Mouse (Mus musculus) heart, embryonic 14.5 days (tissue): Measurements from ENCODE around the gene Cys1. TPM values are rescaled to one million over a fixed set of nuclear protein-coding genes. Genes with fewer than 3 reads are reported as not detected.

ENCODE experiments used
- ATAC-seq: fragments of 200-750 bp; cut with Nextera tagmentation; 2 replicates; pipeline ENCODE4 v1.8.0; 2017; ENCODE audit warnings: low read depth, moderate TSS enrichment; ENCODE audit not compliant: insufficient number of reproducible peaks, insufficient read depth, low FRiP score
- H3K27ac ChIP-seq, 2 experiments: fragments of 200-500 bp in 1 of 2; fragments of 300-500 bp in 1 of 2; sonication (generic) in 1 of 2; replicated peaks in 1 of 2; 2 replicates each; pipeline ENCODE4 v1.5.1; 2012 to 2014; ENCODE audit warnings: low read depth in 2 of 2, low read length in 2 of 2, control low read depth in 1 of 2, mild to moderate bottlenecking in 1 of 2, mixed read lengths in 1 of 2; ENCODE audit not compliant: control insufficient read depth in 1 of 2, insufficient read depth in 1 of 2
- H3K27me3 ChIP-seq: fragments of 300-500 bp; sonication (generic); 2 replicates; pipeline ENCODE4 v1.6.1; 2014; ENCODE audit warnings: mild to moderate bottlenecking, low read length, control low read depth; ENCODE audit not compliant: control insufficient read depth, insufficient read depth
- H3K36me3 ChIP-seq: fragments of 300-500 bp; sonication (generic); 2 replicates; pipeline ENCODE4 v1.6.1; 2014; ENCODE audit warnings: mild to moderate bottlenecking, control low read depth, low read length, mixed read lengths; ENCODE audit not compliant: control insufficient read depth, insufficient read depth
- H3K4me1 ChIP-seq, 2 experiments: fragments of 200-500 bp in 1 of 2; fragments of 300-500 bp in 1 of 2; sonication (generic) in 1 of 2; 2 replicates each; pipeline ENCODE4 v1.6.1; 2012 to 2014; ENCODE audit warnings: low read length in 2 of 2, control low read depth in 1 of 2, mixed read lengths in 1 of 2; ENCODE audit not compliant: control insufficient read depth in 2 of 2, insufficient read depth in 2 of 2
- H3K4me2 ChIP-seq: fragments of 300-500 bp; sonication (generic); 2 replicates; pipeline ENCODE4 v1.6.1; 2014; ENCODE audit warnings: mild to moderate bottlenecking, low read length
- H3K4me3 ChIP-seq, 2 experiments: fragments of 200-500 bp in 1 of 2; fragments of 300-500 bp in 1 of 2; sonication (generic) in 1 of 2; 2 replicates each; pipeline ENCODE4 v1.5.1; 2012 to 2014; ENCODE audit warnings: low read length in 2 of 2, mild to moderate bottlenecking in 2 of 2, control low read depth in 1 of 2, low read depth in 1 of 2, moderate library complexity in 1 of 2; ENCODE audit not compliant: control insufficient read depth in 1 of 2, insufficient read depth in 1 of 2
- H3K9ac ChIP-seq: fragments of 300-500 bp; sonication (generic); 2 replicates; pipeline ENCODE4 v1.6.1; 2014; ENCODE audit warnings: mild to moderate bottlenecking, low read length
- H3K9me3 ChIP-seq: fragments of 300-500 bp; sonication (generic); 2 replicates; pipeline ENCODE4 v1.6.1; 2016; ENCODE audit warnings: low read length, control low read depth; ENCODE audit not compliant: control insufficient read depth
- WGBS: fragments of 180-500 bp; shearing (Covaris S2); extraction: QIAGEN DNeasy Blood & Tissue Kit; methylation state at CpG from one replicate; pipeline ENCODE4 v1.1.7; 2014; 5-methylcytosine and 5-hydroxymethylcytosine counted together
- polyA plus RNA-seq: library from polyadenylated mRNA; unstranded; fragments of >200 nt; fragmentation: Nextera tagmentation; extraction: Ambion mirVana; gene quantifications from 2 replicates; pipeline ENCODE4 v1.2.1, GENCODE M21; 2014

Cys1 gene
- polyA plus RNA-seq, 1 experiment from 2014 or later: 0.91 TPM

GRCm38 (mm10) chr12:24626401-24626800 lies 55.2 kb downstream of the Cys1 start:
- H3K9me3 ChIP-seq: no peaks in the 10 kb centered on the region
- no peak for ATAC-seq
- H3K4me3 ChIP-seq: no peak overlapping the region
- no peaks in the 10 kb centered on the region for H3K36me3 ChIP-seq
- H3K9ac ChIP-seq: no peak overlapping the region
- 85% methylated on average over 5 of the region's 5 CpGs for WGBS
- H3K27me3 ChIP-seq: no peaks in the 10 kb centered on the region
- peaks cover 11 to 21% of the 10 kb centered on the region in 2 experiments; a peak in 3 of 4 replicates for H3K4me1 ChIP-seq
- no peak overlapping the region for H3K4me2 ChIP-seq
- H3K27ac ChIP-seq: no peak overlapping the region

- Histone ChIP-seq H3K4me3 (no peak overlapping the region), H3K27ac (no peak overlapping the region), H3K36me3 (no peaks in the 10 kb centered on the region), H3K27me3 (no peaks in the 10 kb centered on the region), H3K4me1 (peaks cover 11 to 21% of the 10 kb centered on the region in 2 experiments; a peak in 3 of 4 replicates), H3K9me3 (no peaks in the 10 kb centered on the region), H3K4me2 (no peak overlapping the region), H3K9ac (no peak overlapping the region)
- 56% methylated on average over 12 of the region's 12 CpGs for WGBS
- 0 out of 2 replicates have a peak, but pooled peaks have one; percentile 8 for ATAC-seq
Measured at GRCm38 (mm10) chr12:24623486-24624251, 57.9 kb downstream of the Cys1 start.

GRCm38 (mm10) chr12:24619436-24619835 lies 62.2 kb downstream of the Cys1 start:
- H3K9ac ChIP-seq: no peak overlapping the region
- no peak overlapping the region for H3K4me2 ChIP-seq
- peaks cover 8 to 12% of the 10 kb centered on the region in 2 experiments; a peak in 3 of 4 replicates for H3K4me1 ChIP-seq
- WGBS: 83% methylated on average over 4 of the region's 4 CpGs
- no peaks in the 10 kb centered on the region for H3K9me3 ChIP-seq
- H3K27me3 ChIP-seq: no peaks in the 10 kb centered on the region
- peaks cover 12% of the 10 kb centered on the region for H3K36me3 ChIP-seq
- no peak overlapping the region for H3K4me3 ChIP-seq
- ATAC-seq: no peak
- H3K27ac ChIP-seq: no peak overlapping the region

Other genes starting within 250 kb of the Cys1 start
- gene Taf1b, start 183.5 kb downstream of the Cys1 start, polyA plus RNA-seq: 23.2 and 25.0 TPM in 2 replicates
- 2.2 and 2.4 TPM in 2 replicates for gene Grhl1, start 109.5 kb downstream of the Cys1 start, polyA plus RNA-seq
- 22.3 and 23.8 TPM in 2 replicates for gene Klf11, start 30.5 kb downstream of the Cys1 start, polyA plus RNA-seq
- 189 and 209 TPM in 2 replicates for gene Rrm2, start 26.4 kb upstream of the Cys1 start, polyA plus RNA-seq
- 33.7 and 34.4 TPM in 2 replicates for gene Mboat2, start 149.1 kb upstream of the Cys1 start, polyA plus RNA-seq